Mouse (Mus musculus) left cerebral cortex, postnatal 14 days (tissue): ENCODE measurements around the gene Cd27. TPM values are rescaled to one million over a fixed set of nuclear protein-coding genes. Genes with fewer than 3 reads are reported as not detected.

Source experiments
- microRNA-seq, 2 experiments: library from miRNA; unstranded; fragments of <30 nt; microRNA quantifications; one replicate each; pipeline ENCODE4 v1.2.0; 2022
- total RNA-seq, 2 experiments: library from RNA; stranded (reverse); gene quantifications; 2 replicates each; pipeline ENCODE4 v1.2.3; 2021

The Cd27 gene
- total RNA-seq, 2 experiments from 2014 or later = not detected

Small RNA genes within 50 kb of the gene (microRNA-seq; reads per million reads assigned to microRNA genes)
- 1.1 to 1.7 reads per million in 2 experiments for gene Mir3098
- gene Mir8113 = 0 reads per million in 2 experiments

Other genes starting within 250 kb of the Cd27 start
- gene Pianp, start 240.3 kb downstream of the Cd27 start, total RNA-seq = 100 to 1,000 TPM; 130 to 142 TPM
- 10 to 100 TPM; 41.7 to 42.6 TPM for gene Zfp384, start 227.9 kb downstream of the Cd27 start, total RNA-seq
- 10 to 100 TPM; 60.8 to 61.1 TPM for gene Ing4, start 197.2 kb downstream of the Cd27 start, total RNA-seq
- 1 to 10 TPM; 5.7 to 9.0 TPM for gene Acrbp, start 187.3 kb downstream of the Cd27 start, total RNA-seq
- under 1 TPM; 0.40 to 0.66 TPM for gene Lpar5, start 169.1 kb downstream of the Cd27 start, total RNA-seq
- 100 to 1,000 TPM; 157 TPM for gene Chd4, start 141.0 kb downstream of the Cd27 start, total RNA-seq
- gene Nop2, start 105.1 kb downstream of the Cd27 start, total RNA-seq = 10 to 100 TPM; 28.8 to 32.3 TPM
- 10 to 100 TPM; 51.9 to 57.4 TPM for gene Iffo1, start 91.8 kb downstream of the Cd27 start, total RNA-seq
- 1,000 to 10,000 TPM; 2,273 to 2,303 TPM for gene Gapdh, start 70.5 kb downstream of the Cd27 start, total RNA-seq
- gene Ncapd2, start 45.3 kb downstream of the Cd27 start, total RNA-seq = 10 to 100 TPM; 23.5 to 29.6 TPM
- gene Mrpl51, start 45.2 kb downstream of the Cd27 start, total RNA-seq = 10 to 100 TPM; 62.6 to 72.8 TPM
- gene Vamp1, start 21.5 kb downstream of the Cd27 start, total RNA-seq = 10 to 100 TPM; 46.0 to 46.6 TPM
- 1 to 10 TPM; 2.0 to 2.9 TPM for gene Tapbpl, start 5.2 kb downstream of the Cd27 start, total RNA-seq
- not detected for gene Tuba3a, start 49.0 kb upstream of the Cd27 start, total RNA-seq
- gene Ltbr, start 76.9 kb upstream of the Cd27 start, total RNA-seq = 1 to 10 TPM; 8.8 to 9.3 TPM
- 1 to 10 TPM; 2.9 TPM for gene Scnn1a, start 83.6 kb upstream of the Cd27 start, total RNA-seq
- 10 to 100 TPM; 11.5 to 12.3 TPM for gene Tnfrsf1a, start 112.4 kb upstream of the Cd27 start, total RNA-seq
- gene Plekhg6, start 143.8 kb upstream of the Cd27 start, total RNA-seq = under 1 TPM; 0.13 to 0.30 TPM